Mouse (Mus musculus): Measurements from ENCODE around the gene Cxcl14.

The Cxcl14 gene

GRCm38 (mm10) chr13:56251176-56251923 is 45.0 kb downstream of the Cxcl14 start:
- no peak for DNase-seq (ENCODE audit: low spot score)

GRCm38 (mm10) chr13:56250551-56251161 is 45.7 kb downstream of the Cxcl14 start:
- no peak for DNase-seq (ENCODE audit: low spot score)

GRCm38 (mm10) chr13:56249593-56250341 is 46.6 kb downstream of the Cxcl14 start:
- DNase-seq (ENCODE audit: low spot score) = no peak

GRCm38 (mm10) chr13:56243104-56243503 is 53.2 kb downstream of the Cxcl14 start:
- DNase-seq (ENCODE audit: low spot score) = no peak

- no peak for DNase-seq (ENCODE audit: low spot score)
These were observed 56.2 kb downstream of the Cxcl14 start for GRCm38 (mm10) chr13:56240012-56240770.
